Mouse (Mus musculus) lung, adult 2 months (tissue): ENCODE measurements around the gene Umodl1. TPM values are rescaled to one million over a fixed set of nuclear protein-coding genes. Genes with fewer than 3 reads are reported as not detected.

ENCODE experiments used
- DNase-seq: peaks from one replicate; pipeline ENCODE4 v3.0.0; 2022
- H3K4me1 ChIP-seq: fragments of 200-500 bp; 2 replicates; pipeline ENCODE4 v1.6.1; 2011; ENCODE audit warnings: low read length; ENCODE audit not compliant: control insufficient read depth, insufficient read depth
- H3K4me3 ChIP-seq: fragments of 200-500 bp; replicated peaks from 2 replicates; pipeline ENCODE3; 2011; ENCODE audit warnings: low read depth, mild to moderate bottlenecking, control low read depth, low read length; ENCODE audit errors: extremely low read depth
- CTCF ChIP-seq: fragments of 200-500 bp; IDR thresholded peaks from 2 replicates; pipeline ENCODE4 v1.5.1; 2011; ENCODE audit warnings: mild to moderate bottlenecking, low read length, control low read depth; ENCODE audit not compliant: insufficient read depth
- POLR2A ChIP-seq: fragments of 200-500 bp; IDR thresholded peaks from 2 replicates; pipeline ENCODE4 v1.6.1; 2011; ENCODE audit warnings: low read depth, mild to moderate bottlenecking, control low read depth, low read length, borderline replicate concordance; ENCODE audit errors: extremely low read depth
- WGBS: fragments of 180-500 bp; shearing (Covaris S2); methylation state at CpG from one replicate; pipeline ENCODE4 v1.1.7; 2018; 5-methylcytosine and 5-hydroxymethylcytosine counted together
- polyA plus RNA-seq: library from polyadenylated mRNA; depleted of rRNA; stranded (reverse); fragments of >200 nt; gene quantifications from 2 replicates; pipeline ENCODE4 v1.2.3, GENCODE M21; 2012; rRNA removed

Gene Umodl1
- polyA plus RNA-seq, 1 experiment: 0.02 TPM

DNA sequence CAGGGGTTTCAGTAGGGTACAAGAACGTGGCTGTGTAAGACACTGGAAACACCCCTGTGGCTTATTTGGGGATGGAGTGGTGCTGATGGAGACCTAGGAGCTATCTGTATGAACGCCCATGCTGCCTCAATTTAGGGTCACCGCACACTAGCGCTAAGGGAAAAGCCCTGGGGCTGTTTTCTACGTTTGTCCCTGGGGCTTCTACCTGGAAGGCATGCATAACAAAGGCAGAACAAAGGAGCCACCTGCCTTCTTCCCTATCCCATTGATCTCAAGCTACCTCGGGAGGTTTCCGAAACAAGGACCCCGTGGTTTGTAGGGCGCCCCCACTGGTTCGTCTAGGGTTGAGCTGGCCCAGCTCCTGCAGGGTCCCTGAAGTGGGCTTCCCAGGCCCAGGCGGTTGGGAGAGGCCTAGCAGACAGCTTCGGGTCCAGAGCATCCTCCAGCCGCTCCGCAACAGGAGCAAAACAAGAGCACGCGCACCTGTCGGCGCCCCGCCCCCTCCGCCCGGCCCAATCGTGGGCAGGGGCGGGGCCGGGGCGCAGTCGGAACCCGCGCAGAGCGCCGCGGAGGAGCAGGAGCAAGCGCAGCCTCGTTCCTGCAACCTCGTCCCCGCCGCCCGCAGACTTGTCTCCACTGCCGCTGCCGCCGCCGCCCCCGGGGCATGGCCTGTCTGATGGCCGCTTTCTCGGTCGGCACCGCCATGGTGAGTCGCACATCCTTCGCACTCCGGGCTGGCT lies 102.9 kb downstream of the Umodl1 start, which contains the start of gene Abcg1:
Gene Abcg1 (plus strand): TSS at position 525 of the 740 bp plus-strand sequence.
- peak; percentile 52 for DNase-seq
- peak within 1 kb of the TSS; percentile 85 for H3K4me3 ChIP-seq
- WGBS: 4% methylated on average over 49 of the region's 49 CpGs
- no peak for TF ChIP-seq CTCF
- TF ChIP-seq POLR2A: peak; percentile 47; the same call in 1 of the 2 replicates
- peaks cover 8% of the 10 kb centered on the region for H3K4me1 ChIP-seq

DNA sequence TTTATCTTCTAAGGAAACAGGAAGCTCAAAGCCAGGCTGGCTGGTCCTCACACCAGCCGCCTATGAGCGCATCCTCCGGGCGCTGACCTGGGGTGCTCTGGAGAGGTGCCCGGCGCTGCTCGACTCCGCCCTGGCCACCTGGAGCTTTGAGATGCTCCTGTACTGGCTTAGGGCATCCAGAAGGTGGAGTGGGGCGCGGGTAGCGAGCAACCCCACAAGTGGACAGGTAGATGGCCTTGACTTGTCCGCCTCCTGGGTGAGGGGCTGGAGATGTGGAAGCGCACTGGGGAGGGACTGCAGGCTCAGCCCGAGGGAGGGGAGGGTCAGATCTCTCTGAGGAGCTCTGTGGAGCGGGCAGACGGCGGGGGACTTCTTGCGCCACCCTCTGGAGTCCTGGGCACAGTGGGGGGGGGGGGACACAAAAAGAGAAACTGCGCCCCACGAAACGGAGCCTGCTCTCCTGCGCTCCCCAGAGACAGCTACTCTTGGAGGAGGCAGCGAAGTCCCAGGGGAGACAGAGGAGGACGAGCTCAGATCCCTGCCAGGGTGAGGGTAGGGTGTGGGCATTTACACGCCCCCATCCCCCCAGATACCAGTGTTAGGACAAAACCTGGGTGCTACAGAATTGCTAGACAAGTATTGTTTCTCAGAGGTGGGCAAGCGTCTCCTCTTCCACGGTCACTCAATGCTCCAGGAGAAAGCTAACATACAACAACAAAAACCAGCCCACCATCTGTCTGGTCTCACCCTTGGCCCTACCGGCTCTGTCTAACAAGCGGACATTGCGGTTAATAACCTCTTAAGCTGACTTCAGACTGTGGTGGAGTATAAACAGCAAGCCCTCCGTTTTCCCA lies 103.7 kb downstream of the Umodl1 start:
- Histone ChIP-seq H3K4me1 (peaks cover 8% of the 10 kb centered on the region), H3K4me3 (peak overlapping the region; percentile 85)
- no peak for TF ChIP-seq CTCF
- no peak; the same call in 1 of the 2 replicates for TF ChIP-seq POLR2A
- 2% methylated on average over 31 of the region's 31 CpGs for WGBS
- DNase-seq: no peak

DNA sequence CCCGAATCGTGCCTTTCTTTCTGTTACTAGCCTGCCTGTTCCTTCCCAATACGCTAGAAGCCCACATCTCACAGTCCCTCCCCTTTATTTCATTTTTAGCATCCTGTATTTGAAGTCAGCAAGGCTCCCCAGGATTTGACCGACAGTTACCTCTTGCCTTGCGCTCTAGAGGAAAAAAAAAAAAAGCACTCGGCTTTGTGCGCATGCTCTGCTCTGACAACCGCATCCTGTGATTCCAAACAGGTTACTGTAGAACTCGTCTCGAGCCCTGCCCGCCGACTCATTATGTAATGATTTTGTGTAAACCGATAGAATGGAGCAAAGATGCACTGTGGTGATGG lies 104.3 kb downstream of the Umodl1 start:
- no peak for DNase-seq
- TF ChIP-seq POLR2A (no peak), CTCF (no peak)
- WGBS: 2% methylated on average over 13 of the region's 13 CpGs
- Histone ChIP-seq H3K4me3 (peak overlapping the region; percentile 85), H3K4me1 (peaks cover 8% of the 10 kb centered on the region)

- Histone ChIP-seq H3K4me1 (peaks cover 8% of the 10 kb centered on the region), H3K4me3 (no peak overlapping the region)
- TF ChIP-seq CTCF (no peak), POLR2A (no peak)
- WGBS: 34% methylated on average over 4 of the region's 4 CpGs
- no peak for DNase-seq
These were observed 105.8 kb downstream of the Umodl1 start for GRCm38 (mm10) chr17:31060196-31060587.

Other genes with a start within 250 kb of the Umodl1 start
- 43.6 and 54.1 TPM in 2 replicates for gene Glp1r, start 52.8 kb upstream of the Umodl1 start, polyA plus RNA-seq
- gene Abcg1, start 103.0 kb downstream of the Umodl1 start, polyA plus RNA-seq: 53.2 and 57.4 TPM in 2 replicates
- gene Tff3, start 175.0 kb downstream of the Umodl1 start, polyA plus RNA-seq: 20.4 TPM in 1 of 2 replicates, not detected in the other
- 4.5 and 25.4 TPM in 2 replicates for gene Tff2, start 189.6 kb downstream of the Umodl1 start, polyA plus RNA-seq
- not detected in 2 replicates for gene Tff1, start 210.6 kb downstream of the Umodl1 start, polyA plus RNA-seq
- gene Tmprss3, start 244.3 kb downstream of the Umodl1 start, polyA plus RNA-seq: 0.05 and 0.11 TPM in 2 replicates